Mouse (Mus musculus): ENCODE results near the gene Src. TPM values are rescaled to one million over a fixed set of nuclear protein-coding genes. Genes with fewer than 3 reads are reported as not detected.
"Not testable (repeated sequence)": the region's sequence is repeated elsewhere in the genome, so short reads cannot be mapped to it uniquely, and the experiment has no call there.

The Src gene
- polyA plus RNA-seq (2012; rRNA removed), result 59.8 and 62.3 TPM in 2 replicates

DNA sequence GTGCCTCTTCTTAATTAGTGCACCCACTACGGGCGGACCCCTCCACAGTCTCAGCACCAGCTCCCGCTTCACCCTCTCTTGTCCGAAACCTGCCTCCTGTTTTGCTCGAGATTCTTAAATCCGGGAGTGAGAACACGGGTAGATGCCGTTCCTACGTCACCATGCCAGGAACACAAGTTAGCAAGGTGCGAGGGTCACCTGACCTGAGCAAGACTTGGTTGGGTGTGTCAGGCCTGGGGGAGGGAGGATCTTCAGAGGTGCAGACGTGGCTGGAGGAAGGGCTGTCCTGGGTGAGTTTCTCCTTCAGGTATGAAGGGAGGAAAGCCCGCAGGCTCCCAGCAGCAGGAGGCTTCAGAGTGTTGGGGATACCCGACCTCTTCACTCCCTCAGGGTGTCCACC lies at the start of gene Src:
Src (plus strand) TSS at position 239 of the 400 bp plus-strand sequence.
- Histone ChIP-seq H3K4me3 (replicated peaks; ENCODE audit: extremely low read depth, low read depth, low read length) (no peak within 1 kb of the TSS), H3K4me1 (ENCODE audit: control insufficient read depth, insufficient read depth, low read length) (peaks cover 8% of the 10 kb centered on the region; the same call in 1 of the 2 replicates)
- TF ChIP-seq CTCF (IDR thresholded peaks at IDR 0.05; ENCODE audit: insufficient read depth, low read length), result no peak
- peak; percentile 5; the same call in 1 of the 2 replicates for TF ChIP-seq POLR2A (IDR thresholded peaks at IDR 0.05; ENCODE audit: borderline replicate concordance, extremely low read depth, low read depth, low read length)
- peak; percentile 28 for DNase-seq
- 42% methylated on average over 13 of the region's 13 CpGs for WGBS

DNA sequence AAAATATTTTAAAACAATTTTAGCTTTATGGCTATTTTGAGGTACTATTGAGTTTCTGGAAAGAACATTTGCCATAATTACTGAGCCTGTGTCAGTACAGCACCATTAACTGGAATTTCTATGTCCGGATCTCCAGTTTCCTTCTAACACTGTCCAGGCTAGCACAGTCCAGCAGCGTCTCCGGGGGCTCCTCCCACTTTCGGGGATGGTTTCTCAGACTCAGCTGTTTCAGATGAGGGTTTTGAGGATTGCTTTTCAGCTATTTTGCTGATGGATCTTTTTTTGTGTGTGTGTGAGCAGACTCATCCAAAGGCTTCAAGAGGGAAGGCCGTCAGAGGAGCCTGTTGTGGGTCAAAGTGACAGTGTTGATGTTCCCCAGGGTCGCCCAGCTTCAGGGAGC lies 46.5 kb upstream of the Src start:
- WGBS, result 56% methylated on average over 6 of the region's 6 CpGs

DNA sequence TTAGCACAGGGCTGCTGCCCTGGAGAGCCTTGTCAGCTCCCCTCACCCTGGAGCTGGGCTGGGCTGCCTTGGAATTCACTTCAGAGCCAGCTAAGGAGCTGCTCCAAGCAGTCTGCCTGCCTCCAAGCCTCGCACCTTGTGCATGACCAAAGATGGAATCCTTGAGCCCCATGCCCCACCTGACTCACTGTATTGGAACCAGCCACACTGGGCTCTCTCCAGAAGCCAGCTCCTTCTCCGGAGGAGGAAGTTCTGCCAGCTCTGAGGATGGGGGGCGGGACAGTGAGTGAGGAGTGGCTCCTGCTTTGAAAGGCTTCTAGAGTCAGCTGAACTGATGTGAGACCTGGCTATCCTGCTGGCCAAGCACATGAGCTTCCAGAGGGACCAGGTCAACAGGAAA lies 44.6 kb upstream of the Src start:
- TF ChIP-seq CTCF (IDR thresholded peaks at IDR 0.05; ENCODE audit: insufficient read depth, low read length) (no peak), POLR2A (IDR thresholded peaks at IDR 0.05; ENCODE audit: borderline replicate concordance, extremely low read depth, low read depth, low read length) (no peak)
- peaks cover 20% of the 10 kb centered on the region for H3K4me1 ChIP-seq (ENCODE audit: control insufficient read depth, insufficient read depth, low read length)
- WGBS, result 45% methylated on average over 3 of the region's 3 CpGs
- DNase-seq, result peak; percentile 66
- no peak overlapping the region for H3K4me3 ChIP-seq (replicated peaks; ENCODE audit: extremely low read depth, low read depth, low read length)

More for the DNA sequence above, 46.5 kb upstream of the Src start:
- Histone ChIP-seq H3K4me3 (replicated peaks; ENCODE audit: extremely low read depth, low read depth, low read length) (no peak overlapping the region), H3K4me1 (ENCODE audit: control insufficient read depth, insufficient read depth, low read length) (peaks cover 20% of the 10 kb centered on the region)
- TF ChIP-seq CTCF (IDR thresholded peaks at IDR 0.05; ENCODE audit: insufficient read depth, low read length), result no peak
- no peak for TF ChIP-seq POLR2A (IDR thresholded peaks at IDR 0.05; ENCODE audit: borderline replicate concordance, extremely low read depth, low read depth, low read length)
- DNase-seq, result no peak

DNA sequence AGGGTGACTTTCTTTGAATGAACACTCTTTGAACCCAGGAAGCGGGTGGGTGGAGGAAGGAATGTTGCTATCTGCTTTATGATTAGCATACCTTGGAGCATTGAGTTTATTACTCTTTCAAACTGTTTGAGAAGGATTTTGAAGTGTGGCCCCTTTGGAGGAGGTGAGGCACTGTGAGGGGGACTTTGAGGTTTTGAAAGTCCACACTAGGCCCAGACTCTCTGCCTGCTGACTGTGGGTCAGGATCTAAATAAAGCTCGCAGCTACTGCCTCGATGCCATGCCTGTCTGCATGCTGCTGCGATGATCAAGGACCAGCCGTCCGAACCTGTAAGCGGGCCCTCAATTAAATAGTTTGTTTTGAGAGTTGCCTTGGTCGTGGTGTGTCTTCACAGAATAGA lies 43.2 kb upstream of the Src start:
- WGBS, result 57% methylated on average over 8 of the region's 8 CpGs
- no peak for TF ChIP-seq CTCF (IDR thresholded peaks at IDR 0.05; ENCODE audit: insufficient read depth, low read length)
- no peak for TF ChIP-seq POLR2A (IDR thresholded peaks at IDR 0.05; ENCODE audit: borderline replicate concordance, extremely low read depth, low read depth, low read length)
- DNase-seq, result no peak
- Histone ChIP-seq H3K4me3 (replicated peaks; ENCODE audit: extremely low read depth, low read depth, low read length) (no peak overlapping the region), H3K4me1 (ENCODE audit: control insufficient read depth, insufficient read depth, low read length) (peaks cover 20% of the 10 kb centered on the region)

DNA sequence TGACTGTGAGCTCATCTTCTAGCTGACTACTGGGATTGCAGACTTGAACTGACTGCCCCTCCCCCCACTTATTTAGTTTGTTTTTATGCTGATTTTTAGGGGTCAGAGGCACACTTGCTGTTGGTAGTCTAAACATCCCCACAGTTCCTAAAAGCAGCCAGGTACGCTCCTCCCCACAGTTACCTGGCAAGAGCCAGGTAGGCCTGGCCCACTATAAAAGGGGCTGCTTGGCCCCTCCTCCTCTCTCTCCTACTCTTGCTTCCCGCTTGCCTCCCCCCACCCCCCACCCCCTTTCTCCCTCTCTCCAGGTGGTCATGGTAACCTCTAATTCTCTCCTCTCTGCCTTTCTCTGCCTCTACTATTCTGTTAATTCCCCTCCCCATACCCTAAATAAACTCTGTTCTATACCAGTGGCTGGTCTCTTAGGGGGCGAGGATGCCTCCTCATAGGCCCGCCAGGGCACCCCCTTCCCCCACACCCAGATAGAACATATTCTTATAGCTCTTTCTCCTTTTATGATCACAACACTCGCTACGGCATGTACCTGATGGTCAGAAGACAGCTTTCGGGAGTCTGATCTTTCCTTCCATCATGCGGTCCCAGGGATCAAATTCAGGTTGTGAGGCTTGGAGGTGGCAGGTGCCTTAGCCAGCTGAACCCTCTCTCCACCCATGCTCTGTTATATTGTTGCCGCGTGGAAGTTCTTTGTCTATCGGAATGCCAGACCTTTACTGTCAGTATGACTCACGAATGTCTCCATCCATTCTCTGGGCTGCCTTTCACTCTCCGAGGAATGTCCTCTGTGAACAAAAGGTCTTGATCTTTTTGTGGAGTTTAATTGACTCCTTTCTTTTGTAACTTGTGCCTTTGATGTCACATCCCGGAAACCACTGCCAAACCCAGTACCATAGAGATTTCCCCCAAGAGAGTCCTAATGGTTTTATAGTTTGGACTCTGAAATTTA lies 42.2 kb upstream of the Src start:
- Histone ChIP-seq H3K4me3 (replicated peaks; ENCODE audit: extremely low read depth, low read depth, low read length) (no peak overlapping the region), H3K4me1 (ENCODE audit: control insufficient read depth, insufficient read depth, low read length) (peaks cover 20% of the 10 kb centered on the region)
- 46% methylated on average over 14 of the region's 14 CpGs for WGBS
- TF ChIP-seq POLR2A (IDR thresholded peaks at IDR 0.05; ENCODE audit: borderline replicate concordance, extremely low read depth, low read depth, low read length) (no peak), CTCF (IDR thresholded peaks at IDR 0.05; ENCODE audit: insufficient read depth, low read length) (no peak)
- DNase-seq, result no peak

DNA sequence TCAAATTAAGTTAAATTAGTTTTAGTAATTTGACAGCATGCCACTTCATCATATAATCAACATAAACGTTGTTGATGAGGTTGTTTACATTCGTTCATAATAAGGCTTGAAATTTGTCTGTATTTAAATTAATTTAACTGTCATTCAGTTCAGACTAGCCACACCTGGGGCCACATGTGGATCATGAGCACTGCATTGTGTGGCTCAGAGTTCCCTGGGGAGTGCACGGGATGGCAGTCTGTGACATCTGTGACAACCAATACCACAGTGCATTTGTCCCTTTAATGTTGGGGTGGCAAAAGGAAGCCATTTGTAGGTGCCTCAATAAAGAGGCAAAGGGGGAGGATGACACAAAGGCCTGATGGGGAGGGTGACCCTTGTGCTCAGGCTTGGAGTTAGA lies 41.2 kb upstream of the Src start:
- TF ChIP-seq POLR2A (IDR thresholded peaks at IDR 0.05; ENCODE audit: borderline replicate concordance, extremely low read depth, low read depth, low read length) (no peak), CTCF (IDR thresholded peaks at IDR 0.05; ENCODE audit: insufficient read depth, low read length) (no peak)
- WGBS, result 61% methylated on average over 3 of the region's 3 CpGs
- Histone ChIP-seq H3K4me1 (ENCODE audit: control insufficient read depth, insufficient read depth, low read length) (peaks cover 17% of the 10 kb centered on the region), H3K4me3 (replicated peaks; ENCODE audit: extremely low read depth, low read depth, low read length) (no peak overlapping the region)
- no peak for DNase-seq

DNA sequence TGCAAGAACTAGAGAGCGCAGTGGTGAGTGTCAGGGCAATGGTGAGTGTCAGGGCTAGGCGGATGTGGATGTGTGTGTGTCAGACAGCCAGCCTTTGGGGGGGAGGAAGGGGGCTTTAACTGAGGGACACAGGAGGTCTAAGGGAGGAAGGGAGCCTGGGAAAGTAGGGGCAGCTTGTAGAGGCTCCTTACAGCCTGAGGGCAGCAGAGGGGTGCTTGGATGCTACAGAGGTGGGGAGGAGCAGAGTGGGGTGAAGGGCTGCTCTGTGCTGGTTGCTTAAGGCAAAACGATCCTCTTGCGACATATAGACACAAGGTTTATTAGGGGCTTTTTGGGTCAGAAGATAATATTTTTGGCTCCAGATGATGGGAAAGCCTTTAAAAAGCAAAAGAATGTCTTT lies 33.4 kb upstream of the Src start:
- no peak for DNase-seq
- 71% methylated on average over 4 of the region's 4 CpGs for WGBS

DNA sequence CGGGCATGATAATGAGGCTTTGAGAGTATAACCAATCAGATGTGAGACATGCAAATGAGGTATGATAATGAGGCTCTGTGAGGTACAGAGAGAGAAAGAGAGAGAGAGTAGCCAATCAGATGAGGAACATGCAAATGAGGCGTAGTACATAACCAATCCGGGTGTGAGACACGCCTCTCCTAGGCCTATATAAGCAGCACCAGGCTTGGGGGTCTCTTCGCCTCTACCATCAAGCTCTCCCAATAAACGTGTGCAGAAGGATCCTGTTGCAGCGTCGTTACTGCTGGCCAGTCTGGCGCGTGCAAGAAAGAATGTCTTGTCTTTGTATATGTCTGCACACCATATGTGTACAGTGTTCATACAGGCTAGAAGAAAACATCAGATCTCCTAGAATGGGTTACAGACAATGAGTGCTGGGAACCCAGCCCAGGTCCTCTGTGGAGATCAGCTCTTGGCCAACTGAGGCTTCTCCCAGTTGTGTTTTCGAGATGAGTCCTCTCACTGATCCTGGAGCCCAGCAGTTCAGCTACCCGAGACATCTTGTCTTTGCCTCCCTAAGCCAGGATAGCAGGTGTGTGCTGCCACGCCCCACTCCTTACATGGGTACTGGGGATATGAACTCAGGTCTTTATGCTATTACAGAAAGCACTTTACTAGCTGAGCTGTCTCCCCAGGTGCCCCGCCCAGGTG lies 29.2 kb upstream of the Src start:
- 95% methylated on average over 14 of the region's 14 CpGs for WGBS
- not testable (repeated sequence) for DNase-seq; H3K4me3 ChIP-seq (replicated peaks; ENCODE audit: extremely low read depth, low read depth, low read length); H3K4me1 ChIP-seq (ENCODE audit: control insufficient read depth, insufficient read depth, low read length)

More for the DNA sequence above, 33.4 kb upstream of the Src start:
- Histone ChIP-seq H3K4me3 (replicated peaks; ENCODE audit: extremely low read depth, low read depth, low read length) (no peak overlapping the region), H3K4me1 (ENCODE audit: control insufficient read depth, insufficient read depth, low read length) (no peaks in the 10 kb centered on the region)
- TF ChIP-seq POLR2A (IDR thresholded peaks at IDR 0.05; ENCODE audit: borderline replicate concordance, extremely low read depth, low read depth, low read length), result no peak
- no peak for TF ChIP-seq CTCF (IDR thresholded peaks at IDR 0.05; ENCODE audit: insufficient read depth, low read length)

DNA sequence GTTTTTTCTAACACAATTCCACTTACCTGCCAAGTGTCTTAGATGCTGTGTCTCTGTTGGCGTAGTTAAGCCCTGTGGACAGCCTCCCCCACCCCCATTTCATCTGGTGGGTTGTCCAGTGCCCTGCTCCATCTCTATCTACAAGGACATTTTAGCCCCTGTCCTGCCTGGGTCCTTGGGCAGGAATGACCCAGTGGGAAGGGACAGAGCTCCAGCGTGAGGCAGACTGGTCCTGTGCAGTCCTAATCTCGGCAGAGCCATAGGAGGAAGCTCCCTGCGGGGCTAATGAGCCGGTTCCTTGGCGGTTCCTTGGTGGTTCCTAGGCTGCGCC lies 28.7 kb upstream of the Src start:
- TF ChIP-seq CTCF (IDR thresholded peaks at IDR 0.05; ENCODE audit: insufficient read depth, low read length) (no peak), POLR2A (IDR thresholded peaks at IDR 0.05; ENCODE audit: borderline replicate concordance, extremely low read depth, low read depth, low read length) (no peak)
- H3K4me3 ChIP-seq (replicated peaks; ENCODE audit: extremely low read depth, low read depth, low read length), result no peak overlapping the region
- peaks cover 2% of the 10 kb centered on the region for H3K4me1 ChIP-seq (ENCODE audit: control insufficient read depth, insufficient read depth, low read length)
- DNase-seq, result no peak
- 90% methylated on average over 7 of the region's 7 CpGs for WGBS
